Mouse (Mus musculus) adrenal gland, adult 10 weeks (tissue): ENCODE data around the gene Rpl12. TPM values are rescaled to one million over a fixed set of nuclear protein-coding genes. Genes with fewer than 3 reads are reported as not detected.

ENCODE experiments used
- polyA plus RNA-seq: library from polyadenylated mRNA; stranded (reverse); fragments of 350-450 nt; fragmentation: Illumina TruSeq; extraction: RNeasy Lipid Tissue Mini Kit (QIAGEN cat#74804); gene quantifications from one replicate; pipeline ENCODE4 v1.2.3, GENCODE M21; 2014; ENCODE audit warnings: low read depth, low replicate concordance

Rpl12 gene
- 137 TPM for polyA plus RNA-seq

GRCm38 (mm10) chr2:32961192-32961995, at the start of gene Rpl12, which contains the start of gene Lrsam1:
Gene Rpl12, plus strand, starts transcription at chr2:32961559.
Gene Lrsam1, minus strand, starts transcription at chr2:32961614.

GRCm38 (mm10) chr2:32981725-32982271, 20.4 kb downstream of the Rpl12 start, which contains the start of gene Slc2a8:
Gene Slc2a8, minus strand, starts transcription at chr2:32982083.

Other genes with a start within 250 kb of the Rpl12 start
- gene Cdk9, start 248.5 kb upstream of the Rpl12 start, polyA plus RNA-seq, result 45.2 TPM
- gene Sh2d3c, start 240.5 kb upstream of the Rpl12 start, polyA plus RNA-seq, result 0.52 TPM
- not detected for gene 6330409D20Rik, start 220.5 kb upstream of the Rpl12 start, polyA plus RNA-seq
- gene Tor2a, start 204.3 kb upstream of the Rpl12 start, polyA plus RNA-seq, result 0.64 TPM
- gene Ttc16, start 185.9 kb upstream of the Rpl12 start, polyA plus RNA-seq, result not detected
- gene Ptrh1, start 185.8 kb upstream of the Rpl12 start, polyA plus RNA-seq, result 0.70 TPM
- gene Cfap157, start 177.1 kb upstream of the Rpl12 start, polyA plus RNA-seq, result not detected
- gene Stxbp1, start 114.3 kb upstream of the Rpl12 start, polyA plus RNA-seq, result 8.2 TPM
- 0.47 TPM for gene Fam129b, start 85.4 kb upstream of the Rpl12 start, polyA plus RNA-seq
- 10.0 TPM for gene Lrsam1, start 55 bp downstream of the Rpl12 start, polyA plus RNA-seq
- not detected for gene Slc2a8, start 20.5 kb downstream of the Rpl12 start, polyA plus RNA-seq
- 8.2 TPM for gene Garnl3, start 170.1 kb downstream of the Rpl12 start, polyA plus RNA-seq